Mouse (Mus musculus) 3134 (cell line): ENCODE data around the gene Cacna1g.
"Not testable (repeated sequence)": the region's sequence is repeated elsewhere in the genome, so short reads cannot be mapped to it uniquely, and the experiment has no call there.

Experiments
- DNase-seq: peaks from one replicate; pipeline ENCODE4 v3.0.0-alpha.2; 2011; ENCODE audit warnings: low spot score; ENCODE audit not compliant: insufficient read length; ENCODE audit errors: extremely low read depth

Gene Cacna1g

DNA sequence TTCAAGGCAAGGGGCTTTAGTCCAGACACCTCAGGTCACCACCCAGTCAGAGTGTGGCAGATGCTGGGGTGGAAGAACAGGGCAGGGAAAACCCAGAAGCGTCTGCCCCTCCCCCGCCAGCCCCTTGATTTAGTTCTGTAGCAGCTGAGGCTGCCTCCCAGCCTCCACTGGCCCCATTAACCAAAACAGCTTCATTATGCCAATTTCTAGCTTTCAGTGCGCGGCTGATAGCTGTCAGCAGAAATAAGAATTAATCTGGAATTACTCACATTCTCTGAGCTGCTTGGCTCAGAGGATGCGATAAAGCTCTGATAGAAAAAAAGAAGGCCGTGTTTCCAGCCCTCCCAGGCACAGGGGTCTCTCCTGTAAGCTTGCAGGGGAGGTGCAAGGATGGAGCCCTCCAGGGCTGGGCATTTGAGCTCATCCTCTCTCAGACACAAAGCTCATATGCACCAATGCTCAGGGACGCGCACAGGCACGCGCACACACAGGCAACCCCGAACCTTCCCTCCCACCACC lies 66.1 kb downstream of the Cacna1g start:
- no peak for DNase-seq

GRCm38 (mm10) chr11:94405348-94405747 lies 68.7 kb downstream of the Cacna1g start:
- DNase-seq = no peak

DNA sequence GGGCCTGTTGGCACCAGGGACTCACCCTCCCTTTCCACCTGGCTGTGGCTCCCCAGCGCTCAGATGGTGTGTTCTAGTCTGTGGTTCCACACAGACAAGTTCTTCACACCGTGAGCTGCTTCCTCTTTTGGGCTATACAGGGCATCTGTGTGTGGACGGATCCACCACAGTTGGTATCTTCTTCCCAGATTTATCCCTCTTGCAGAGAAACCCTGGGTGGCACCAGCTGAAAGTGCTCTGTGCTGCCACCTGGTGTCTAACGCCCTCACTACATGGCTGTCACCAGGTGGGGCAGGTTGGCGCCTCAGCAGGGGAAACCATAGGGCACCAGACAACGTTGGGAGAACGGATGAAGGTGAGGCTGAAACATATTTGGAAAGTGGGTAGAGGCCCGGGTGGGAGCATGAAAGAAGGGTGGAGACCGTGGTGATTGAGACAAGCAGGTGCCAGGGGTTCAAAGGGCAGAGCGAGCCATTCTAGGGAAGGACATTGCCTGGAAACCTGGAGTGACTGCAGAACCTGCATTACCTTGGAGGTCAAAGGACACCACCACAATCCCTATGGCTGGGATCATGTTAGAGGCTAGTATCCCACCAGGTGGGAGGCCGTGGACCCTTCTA lies 69.2 kb downstream of the Cacna1g start:
- peak; percentile 41 for DNase-seq

GRCm38 (mm10) chr11:94404178-94404577 lies 69.8 kb downstream of the Cacna1g start:
- no peak for DNase-seq

GRCm38 (mm10) chr11:94403757-94404156 lies 70.2 kb downstream of the Cacna1g start:
- no peak for DNase-seq

DNA sequence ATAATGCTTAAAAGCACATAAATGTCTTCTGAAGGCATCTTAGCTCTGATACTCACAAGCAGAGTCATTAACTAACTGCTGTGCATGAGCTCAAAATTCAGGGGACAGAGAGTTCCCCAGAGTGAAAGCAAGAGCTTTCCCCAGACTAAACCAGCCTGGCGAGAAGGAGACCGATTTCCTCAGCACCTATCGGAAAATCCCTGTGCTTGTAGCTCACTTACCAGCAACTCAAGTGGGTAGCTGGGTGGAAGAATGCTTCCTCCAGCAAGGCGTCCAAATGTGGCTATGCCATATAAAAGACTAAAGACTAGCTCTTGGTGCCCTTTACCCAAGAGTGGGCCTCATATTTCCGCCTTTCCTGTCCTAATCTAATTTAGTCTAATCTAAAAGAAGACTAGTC lies 71.3 kb downstream of the Cacna1g start:
- no peak for DNase-seq

DNA sequence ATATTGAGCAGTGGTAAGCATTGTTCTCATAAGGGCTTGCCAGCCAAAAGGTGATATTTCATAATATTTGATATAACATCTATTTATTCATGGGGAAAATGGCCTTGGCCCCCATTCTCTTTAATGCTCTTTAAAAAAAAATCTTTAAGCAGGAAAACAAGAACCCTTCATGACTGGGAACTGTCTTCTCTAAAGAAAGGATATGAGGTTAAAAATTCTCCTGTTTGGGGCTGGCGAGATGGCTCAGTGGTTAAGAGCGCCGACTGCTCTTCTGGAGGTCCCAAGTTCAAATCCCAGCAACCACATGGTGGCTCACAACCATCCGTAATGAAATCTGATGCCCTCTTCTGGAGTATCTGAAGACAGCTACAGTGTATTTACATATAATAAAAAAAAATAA lies 72.0 kb downstream of the Cacna1g start:
- DNase-seq = not testable (repeated sequence)

DNA sequence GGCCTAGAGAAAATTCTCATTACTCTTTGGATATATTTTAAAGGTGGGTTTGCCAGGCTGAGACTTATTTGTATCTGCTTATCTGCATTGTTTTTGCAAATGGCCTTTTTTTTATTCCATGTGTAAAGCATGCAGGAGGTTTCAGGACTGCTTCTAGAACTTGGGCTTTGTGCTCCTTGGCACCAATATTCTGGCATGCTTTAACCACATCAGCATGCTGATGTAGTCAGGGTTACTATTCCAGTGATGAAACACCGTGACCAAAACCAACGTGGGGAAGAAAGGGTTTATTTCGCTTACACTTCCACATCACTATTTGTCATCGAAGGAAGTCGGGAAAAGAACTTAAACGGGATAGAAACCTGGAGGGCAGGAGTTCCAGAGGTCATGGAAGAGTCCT lies 73.0 kb downstream of the Cacna1g start:
- DNase-seq = no peak

DNA sequence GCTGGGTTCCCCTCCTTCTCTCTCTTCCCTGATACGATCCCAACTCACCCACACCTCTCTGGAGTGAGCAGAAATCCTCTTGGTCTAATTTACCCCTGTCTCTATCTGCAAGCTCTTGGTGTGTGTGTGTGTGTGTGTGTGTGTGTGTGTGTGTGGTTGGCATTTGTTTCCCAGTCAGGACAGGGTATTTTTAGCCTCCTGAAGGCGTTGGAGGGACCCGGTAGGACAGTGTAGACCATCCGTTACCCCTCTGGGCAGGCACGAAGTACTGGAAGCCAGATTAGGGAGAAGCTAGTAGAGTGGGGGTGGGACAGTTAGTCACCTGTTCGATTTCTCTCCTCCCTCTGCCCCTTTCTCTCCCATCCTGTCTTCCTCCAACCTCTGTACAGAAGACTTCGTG lies 79.9 kb downstream of the Cacna1g start:
- DNase-seq = no peak

DNA sequence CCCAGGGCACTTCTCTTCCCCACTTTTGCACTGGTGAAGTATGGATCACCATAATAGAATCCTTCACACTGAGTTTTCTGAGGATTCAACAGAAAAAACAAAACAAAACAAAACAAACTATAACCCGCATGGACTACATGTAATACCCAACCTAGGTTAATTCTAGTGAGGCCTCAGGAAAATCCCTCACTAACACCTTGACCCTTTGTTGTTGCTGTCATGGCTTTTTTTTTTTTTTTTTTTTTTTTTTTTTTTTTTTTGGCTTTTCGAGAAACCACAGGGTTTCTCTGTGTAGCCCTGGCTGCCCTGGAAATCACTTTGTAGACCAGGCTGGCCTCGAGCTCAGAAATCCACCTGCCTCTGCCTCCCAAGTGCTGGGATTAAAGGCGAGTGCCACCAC lies 80.5 kb downstream of the Cacna1g start:
- not testable (repeated sequence) for DNase-seq

DNA sequence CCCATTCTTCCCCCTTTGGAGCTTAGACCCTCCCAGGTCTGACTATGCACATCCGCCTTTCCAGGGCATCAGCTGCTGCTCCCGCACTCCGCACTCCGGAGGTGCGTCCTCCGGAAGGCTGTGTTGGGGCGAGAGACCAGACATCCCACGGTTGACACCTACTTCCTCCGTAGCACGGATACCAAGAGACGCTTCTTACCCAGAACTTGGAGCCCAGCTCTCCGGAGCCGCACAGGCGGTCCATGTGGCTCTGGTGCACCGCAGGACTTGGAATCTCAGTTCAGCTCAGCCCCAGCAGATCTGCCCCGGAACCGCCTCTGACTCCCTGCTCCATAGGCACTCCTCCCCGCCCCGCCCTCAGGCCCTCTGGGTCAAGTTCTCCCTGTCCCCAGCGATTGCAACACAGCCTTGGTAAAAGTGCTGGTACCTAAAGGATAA lies 81.3 kb downstream of the Cacna1g start, which contains the start of gene Abcc3:
TSS of gene Abcc3 (minus strand) at position 326 of the 438 bp plus-strand sequence.
- no peak for DNase-seq

DNA sequence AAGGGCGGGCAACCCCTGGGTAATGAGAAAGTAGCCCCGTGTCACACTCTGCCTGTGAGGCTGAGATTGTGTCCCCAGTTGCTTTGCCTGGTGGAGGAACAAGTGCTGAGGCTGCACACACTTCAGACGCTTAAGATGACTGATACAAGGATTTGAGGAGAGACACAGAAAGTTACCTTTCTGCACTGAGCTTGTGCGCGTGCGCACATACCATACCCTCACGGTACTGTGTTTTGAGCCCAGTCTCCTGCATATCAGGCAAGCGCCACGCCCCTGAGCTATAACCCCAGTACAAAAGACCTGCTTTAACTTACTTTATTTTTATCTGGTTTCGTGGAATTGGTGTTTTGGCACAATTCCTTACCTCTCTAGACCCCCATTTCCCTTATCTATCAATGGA lies 82.3 kb downstream of the Cacna1g start:
- DNase-seq = no peak

DNA sequence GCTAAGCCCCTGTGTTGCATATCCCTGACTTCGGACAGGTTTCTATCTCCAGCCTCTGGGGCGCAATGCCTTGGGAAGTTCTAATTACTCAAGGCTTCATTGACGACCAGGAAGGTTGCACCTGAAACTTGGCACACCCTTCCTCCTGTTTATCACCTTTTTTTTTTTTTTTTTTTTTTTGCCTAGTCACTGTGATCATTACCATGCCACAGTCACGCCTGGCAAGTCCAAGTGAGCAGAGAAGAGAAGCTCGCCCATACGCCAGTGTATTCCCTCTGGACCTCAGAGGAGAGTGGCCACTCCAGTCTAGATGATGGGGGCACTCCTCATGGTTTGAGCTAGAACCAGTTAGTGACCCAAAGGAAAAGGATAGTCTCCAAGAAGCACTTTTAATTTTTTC lies 83.2 kb downstream of the Cacna1g start:
- no peak for DNase-seq

DNA sequence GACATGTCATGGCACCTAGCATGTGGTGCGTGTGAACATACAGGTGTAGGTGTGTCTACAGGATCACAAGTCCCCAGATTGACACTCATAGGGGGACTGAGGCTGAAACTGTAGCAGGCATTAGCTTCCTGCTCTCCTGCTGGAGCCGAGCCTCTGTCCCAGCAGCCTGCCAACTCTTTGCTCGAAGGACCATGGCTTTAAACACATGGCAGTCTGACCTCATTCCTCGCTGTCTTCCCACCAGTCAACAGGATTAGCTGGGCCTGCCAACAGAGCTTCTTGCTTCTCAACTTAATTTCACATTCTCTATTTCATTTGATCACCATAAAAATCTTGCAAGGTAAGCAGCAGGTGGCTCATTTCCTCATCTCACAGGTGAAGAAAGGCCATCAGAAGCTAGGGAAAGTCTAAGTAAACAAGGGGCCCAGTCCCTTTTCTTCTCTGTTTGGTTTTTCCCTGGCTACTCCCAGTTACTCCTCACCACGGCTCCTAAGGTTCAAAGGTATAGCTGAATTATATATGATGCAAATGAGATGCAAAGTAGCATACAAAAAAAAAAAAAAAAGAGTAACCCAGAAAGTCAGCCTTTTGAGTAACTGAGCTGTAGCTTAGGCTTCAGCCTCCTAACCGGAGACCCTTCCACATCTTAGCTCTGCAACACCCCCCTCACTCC lies 84.1 kb downstream of the Cacna1g start:
- no peak for DNase-seq

- DNase-seq = no peak
Observed at GRCm38 (mm10) chr11:94389021-94389420, 85.0 kb downstream of the Cacna1g start.

DNA sequence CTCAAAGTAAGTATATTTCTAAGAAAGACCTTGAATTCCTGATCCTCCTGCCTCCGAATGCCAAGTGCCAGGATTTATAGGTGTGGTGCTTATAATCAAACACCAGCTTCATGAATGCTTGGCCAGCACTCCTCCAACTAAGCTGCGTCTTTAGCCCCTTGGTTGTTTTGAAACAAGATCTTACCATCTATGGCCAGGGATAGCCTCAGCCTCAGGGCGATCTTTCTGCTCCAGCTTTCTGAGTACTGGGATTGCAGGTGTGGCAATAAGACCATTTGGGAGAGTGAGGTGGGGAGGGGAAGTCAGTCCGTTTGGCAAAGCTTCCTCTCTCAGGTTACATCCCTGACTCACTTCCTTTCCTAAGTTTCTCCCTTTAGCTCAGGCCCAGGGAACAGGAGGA lies 86.2 kb downstream of the Cacna1g start:
- no peak for DNase-seq

- DNase-seq = no peak
Observed at GRCm38 (mm10) chr11:94385977-94386771, 87.8 kb downstream of the Cacna1g start.

DNA sequence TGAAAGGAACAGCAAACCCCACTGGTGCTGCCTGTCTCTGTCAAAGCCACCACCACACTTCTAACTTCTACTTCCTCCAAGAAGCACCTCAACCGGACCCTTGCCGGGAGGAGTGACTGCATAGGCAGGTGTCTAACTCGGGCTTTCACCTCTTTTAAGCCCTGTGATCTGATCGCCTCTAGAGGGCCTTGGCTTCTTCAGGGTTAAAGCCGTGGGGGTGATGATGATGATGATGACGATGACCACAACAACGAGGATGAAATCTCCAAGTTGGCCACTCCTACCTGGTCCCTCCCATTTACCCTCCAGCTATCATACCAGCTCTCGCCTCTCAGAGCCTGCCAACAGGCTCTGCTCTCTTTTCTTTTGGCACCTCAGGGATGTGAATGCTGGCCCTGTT lies 94.3 kb downstream of the Cacna1g start:
- no peak for DNase-seq

- DNase-seq = no peak
Observed at GRCm38 (mm10) chr11:94379061-94379460, 94.9 kb downstream of the Cacna1g start.

DNA sequence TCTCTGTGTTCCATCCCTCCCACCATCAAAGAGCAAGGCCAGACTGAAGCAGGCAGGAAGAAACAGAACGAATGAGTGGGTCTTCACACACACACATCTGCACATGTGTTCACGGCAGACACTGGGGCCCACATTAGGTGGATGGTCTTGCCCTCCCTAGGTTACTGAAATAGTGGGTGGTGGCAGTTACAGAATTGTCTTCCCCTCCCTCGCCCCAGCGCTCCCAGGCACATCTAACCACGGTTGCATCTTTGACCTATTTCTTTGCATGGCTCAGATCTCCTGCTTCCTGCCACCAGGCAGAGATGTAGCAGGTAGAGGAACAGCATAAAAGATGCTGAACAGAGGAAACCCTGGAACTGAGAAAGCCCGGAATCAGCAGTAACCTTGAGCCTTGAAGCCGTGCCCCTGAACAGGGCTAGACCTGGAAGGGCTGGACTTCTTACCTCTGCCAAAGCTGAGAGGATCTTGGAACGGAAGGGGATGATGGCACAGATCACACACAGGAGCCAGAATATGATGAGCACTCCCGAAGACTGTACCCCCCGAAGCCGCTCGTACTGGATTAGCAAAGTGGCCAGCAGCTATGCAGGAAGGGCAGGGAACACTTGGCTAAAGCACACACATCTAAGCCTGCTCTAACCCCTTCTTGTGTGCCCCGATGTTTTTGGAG lies 99.6 kb downstream of the Cacna1g start:
- DNase-seq = no peak

DNA sequence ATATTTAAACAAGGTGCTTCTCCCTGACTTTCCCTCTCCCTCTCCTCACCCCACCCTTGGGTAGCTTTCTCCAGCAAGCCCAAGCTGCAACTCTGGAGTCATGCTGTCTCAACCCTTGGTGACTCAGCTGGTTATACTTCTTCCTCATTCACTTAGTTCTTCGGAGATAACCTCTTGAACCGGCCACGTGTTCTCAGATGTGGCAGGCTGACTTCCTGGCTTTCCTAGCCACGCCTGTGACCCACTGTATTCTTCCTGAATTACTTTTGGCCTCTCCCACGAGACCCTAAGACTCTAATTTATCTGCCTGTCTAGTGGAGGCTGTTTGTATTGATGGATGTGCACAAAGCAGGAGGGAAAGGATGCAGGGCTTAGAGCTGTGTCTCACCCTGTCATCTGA lies 103.2 kb downstream of the Cacna1g start:
- DNase-seq = no peak
